Mouse (Mus musculus) gonadal fat pad, adult 2 months (tissue): ENCODE data around the gene Tekt3. TPM values are rescaled to one million over a fixed set of nuclear protein-coding genes. Genes with fewer than 3 reads are reported as not detected.

Experiments used
- DNase-seq: peaks from one replicate; pipeline ENCODE4 v3.0.0-alpha.2; 2012; ENCODE audit warnings: low read depth
- polyA plus RNA-seq: library from polyadenylated mRNA; depleted of rRNA; stranded (reverse); fragments of >200 nt; gene quantifications from 2 replicates; pipeline ENCODE4 v1.2.3, GENCODE M21; 2012; rRNA removed

Gene Tekt3
- 0.11 and 0.44 TPM in 2 replicates for polyA plus RNA-seq

DNA sequence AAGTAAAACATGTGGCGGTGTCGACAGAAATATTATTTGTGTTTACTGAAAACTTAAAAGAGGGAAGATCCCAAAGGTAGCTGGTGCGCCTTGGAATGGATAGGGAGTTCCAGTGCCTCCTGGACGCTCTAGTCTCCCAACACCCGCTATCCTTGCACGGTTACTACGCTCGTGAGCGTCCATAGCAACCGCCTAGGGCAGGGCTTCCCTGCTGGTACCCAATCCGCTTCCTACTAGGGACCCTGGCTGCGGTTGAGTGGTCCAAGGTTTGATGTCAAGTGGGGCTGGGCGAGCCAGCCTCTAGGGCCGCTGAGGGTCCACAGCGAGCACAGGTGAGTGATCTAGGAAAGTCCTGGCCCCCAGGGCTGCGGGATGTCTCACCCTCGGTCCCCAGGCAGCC is at the start of gene Tekt3:
Tekt3 (plus strand) TSS at position 209 of the 400 bp plus-strand sequence.
- no peak for DNase-seq

DNA sequence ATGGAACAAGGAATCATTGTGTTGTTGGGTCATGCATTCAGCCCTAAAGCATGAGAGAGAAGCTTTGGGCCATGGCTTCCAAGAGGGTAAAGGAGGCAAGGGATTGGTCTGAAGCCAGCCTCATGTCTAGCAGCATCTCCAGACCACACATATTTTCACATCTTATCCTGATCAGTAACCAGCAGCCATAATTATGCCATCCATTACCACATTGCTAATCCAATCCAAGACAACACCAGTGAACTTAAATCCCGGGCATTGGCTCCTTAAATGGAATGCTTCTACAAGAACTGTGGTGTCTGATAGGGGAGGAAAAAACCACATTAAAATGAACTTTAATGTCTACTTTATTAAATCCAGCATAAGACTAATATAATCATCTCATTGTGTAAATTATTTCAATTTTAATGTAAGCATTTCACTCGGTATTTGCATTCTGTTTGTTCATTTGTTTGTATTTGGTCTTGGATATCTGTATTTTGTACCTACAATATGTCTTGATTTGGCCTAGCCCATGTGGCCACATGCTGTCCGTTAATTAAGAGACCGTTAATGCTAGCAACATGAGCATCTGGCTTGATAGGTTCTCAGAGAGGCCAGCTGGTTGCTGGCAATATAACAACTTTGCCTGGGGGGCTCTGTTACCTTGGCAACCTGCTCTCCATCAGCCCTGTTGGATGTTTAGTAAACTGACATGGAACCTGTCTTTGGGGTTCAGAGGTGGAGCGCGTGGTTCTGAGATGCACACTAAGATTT is 43.9 kb upstream of the Tekt3 start:
- DNase-seq, result no peak

DNA sequence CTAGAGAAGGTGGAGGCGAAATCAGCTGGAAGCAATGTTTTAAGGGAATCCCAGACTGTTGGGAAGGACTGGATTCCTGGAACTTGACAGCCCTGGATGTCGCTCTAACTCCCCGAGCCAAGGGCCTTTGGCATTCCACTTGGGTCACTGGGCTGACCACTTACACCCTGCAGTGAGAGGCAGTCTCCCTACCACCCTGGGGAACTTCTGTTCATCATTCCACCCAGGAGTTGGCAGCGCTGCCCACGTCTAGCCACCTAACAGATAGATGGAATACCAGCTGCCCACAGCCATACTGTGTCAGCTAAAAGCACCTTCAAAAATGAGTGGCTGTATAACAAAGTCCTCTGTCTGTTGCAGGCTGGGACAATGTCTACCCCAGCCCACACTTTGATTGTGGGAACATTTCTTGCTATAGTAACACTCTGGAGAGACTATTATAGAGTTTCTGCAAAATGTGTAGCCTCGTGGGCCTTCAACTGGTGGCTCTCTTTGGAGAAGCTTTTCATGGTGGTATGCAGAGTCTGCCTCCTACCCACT is 43.3 kb upstream of the Tekt3 start:
- no peak for DNase-seq

DNA sequence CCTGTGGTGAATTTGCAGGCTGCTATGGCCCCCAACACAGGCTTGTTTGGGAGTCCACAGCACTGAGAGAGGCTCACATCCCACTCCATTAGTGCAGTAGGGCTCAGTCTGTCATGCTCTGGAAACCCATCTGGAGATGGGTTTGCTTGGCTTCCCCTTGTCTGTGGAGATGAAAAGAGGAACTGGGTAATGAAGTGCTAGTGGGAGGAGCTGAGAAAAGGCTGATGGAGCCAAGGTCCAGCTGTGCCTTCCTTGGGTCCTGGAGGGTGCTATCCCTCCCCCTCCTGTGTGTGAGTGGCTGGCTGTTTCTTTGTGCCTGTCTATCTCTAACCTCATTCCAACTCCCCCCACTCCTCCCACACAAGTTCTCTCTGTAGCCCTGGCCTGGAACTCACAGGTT is 40.8 kb upstream of the Tekt3 start:
- DNase-seq, result no peak

DNA sequence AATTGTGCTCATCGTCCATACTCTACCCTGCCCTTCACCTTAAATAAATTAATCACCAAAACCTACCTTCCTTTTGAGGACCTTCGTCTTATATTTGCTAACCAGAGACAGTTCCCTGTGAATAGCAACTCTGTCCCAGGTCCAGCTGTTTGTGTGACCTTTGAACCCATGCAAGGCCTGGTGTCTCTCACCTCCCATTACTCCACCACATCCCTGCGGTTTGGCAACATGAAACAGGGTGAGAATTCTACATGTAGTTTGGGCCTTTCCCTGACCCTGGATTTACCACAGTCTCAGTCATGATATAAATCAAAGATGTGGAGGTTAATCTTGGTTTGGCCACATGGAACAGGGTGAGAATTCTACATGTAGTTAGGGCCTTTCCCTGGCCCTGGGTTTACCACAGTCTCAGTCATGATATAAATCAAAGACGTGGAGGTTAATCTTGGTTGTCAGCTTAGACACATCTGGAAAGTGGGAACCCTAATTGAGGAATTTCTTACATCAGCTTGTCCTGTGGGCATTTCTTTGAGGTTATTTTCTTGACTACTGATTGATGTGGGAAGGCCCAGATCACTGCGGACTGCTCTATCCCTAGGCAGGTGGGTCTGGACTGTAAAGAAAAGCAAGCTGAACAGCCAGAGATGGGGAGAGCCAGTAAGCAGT is 40.2 kb upstream of the Tekt3 start:
- DNase-seq, result no peak

DNA sequence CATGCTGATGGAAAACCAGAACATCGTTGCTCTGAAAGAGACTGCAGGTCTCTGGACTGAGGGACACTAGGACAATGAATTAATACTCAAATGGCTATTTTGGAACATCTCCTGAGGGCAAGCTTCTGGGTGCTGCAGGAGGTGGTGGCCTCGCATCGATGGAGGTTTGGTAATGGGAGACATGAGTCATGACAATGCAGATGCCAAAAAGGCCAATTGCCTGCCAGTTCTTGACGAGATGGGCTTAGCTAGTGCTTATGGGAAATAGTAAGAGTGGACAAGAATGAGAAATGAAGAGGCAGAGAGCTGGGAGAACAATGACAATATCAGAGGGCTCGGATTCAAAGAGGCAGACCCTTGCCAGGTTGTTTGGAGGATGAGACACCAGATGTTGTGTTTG is 38.0 kb upstream of the Tekt3 start:
- no peak for DNase-seq

DNA sequence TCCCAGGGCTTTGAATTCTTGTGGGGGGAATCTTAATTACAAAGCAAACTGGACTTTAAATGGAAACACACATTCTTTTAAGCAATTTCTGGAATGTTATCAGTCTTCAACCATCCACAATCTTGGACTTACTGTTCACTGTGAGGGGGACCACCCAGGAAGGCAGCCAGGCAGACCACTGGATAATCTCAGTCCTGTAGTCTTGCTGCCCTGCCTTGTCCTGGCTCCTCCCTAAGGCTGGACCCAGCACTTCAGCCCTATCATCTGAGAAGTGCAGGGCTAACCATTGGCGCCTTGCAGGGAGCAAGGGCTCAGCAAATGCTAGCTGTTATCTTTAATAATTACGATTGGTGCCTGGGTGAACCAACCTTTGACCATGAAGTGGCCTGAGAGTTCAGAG is 37.3 kb upstream of the Tekt3 start:
- no peak for DNase-seq

DNA sequence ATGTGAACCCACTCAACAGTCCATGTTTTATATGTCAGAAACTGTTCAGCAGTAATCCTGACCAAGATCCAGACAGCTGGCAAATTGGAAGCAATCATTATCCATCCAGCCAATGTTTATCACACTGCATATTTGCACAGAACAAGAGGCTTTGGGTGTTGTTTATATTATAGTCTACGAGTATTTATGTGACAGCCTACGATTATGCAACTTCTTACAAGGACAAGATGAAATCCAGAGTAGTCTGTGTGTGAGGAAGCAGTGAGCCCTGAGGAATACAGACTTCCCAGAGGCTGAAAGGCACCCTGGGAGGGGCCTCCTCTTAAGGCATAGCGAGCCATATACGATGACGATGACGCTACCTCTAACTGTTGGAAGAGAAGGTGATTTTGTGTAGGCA is 36.0 kb upstream of the Tekt3 start:
- DNase-seq, result no peak

DNA sequence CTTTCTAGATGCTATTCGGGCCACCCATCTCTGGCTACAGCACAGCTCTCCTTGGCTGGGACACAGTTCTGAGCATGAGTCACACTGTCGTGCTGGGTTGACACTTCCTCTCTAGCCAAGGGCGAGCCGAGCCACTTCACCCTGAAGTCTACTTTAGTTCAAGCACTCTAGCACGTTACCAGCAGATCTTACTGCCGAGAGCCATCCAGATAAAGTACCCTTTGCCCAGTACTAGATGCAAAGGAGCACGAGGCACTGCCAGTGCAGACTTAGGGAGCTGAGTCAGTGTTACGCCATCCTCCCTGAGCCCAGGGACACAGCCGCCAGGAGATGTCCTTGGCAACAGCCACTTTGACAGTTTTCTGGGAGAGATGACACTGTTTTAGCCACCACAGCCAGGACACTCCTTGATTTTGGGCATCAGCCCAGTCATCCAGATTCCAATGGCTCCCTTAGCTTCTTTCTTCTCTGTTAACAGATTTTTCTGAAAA is 34.8 kb upstream of the Tekt3 start:
- no peak for DNase-seq

DNA sequence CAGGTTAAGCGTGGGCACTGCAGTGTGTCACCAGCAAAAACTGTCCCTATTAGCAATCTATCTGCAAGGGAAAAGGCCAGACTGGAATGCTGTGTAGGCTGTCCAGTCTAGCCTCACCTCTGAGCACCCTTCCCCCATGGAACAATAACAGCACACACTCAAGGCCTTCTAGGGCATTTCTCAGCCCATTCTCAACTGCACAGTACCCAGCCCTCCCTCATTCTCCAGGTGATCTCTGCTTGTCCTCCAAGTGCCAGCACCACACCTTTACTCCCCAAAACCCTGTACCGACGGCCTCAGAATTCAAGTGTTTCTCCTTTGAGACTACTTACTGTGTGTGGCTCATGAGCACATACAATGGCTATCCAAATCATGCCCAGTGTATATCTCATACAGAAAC is 33.3 kb upstream of the Tekt3 start:
- no peak for DNase-seq

DNA sequence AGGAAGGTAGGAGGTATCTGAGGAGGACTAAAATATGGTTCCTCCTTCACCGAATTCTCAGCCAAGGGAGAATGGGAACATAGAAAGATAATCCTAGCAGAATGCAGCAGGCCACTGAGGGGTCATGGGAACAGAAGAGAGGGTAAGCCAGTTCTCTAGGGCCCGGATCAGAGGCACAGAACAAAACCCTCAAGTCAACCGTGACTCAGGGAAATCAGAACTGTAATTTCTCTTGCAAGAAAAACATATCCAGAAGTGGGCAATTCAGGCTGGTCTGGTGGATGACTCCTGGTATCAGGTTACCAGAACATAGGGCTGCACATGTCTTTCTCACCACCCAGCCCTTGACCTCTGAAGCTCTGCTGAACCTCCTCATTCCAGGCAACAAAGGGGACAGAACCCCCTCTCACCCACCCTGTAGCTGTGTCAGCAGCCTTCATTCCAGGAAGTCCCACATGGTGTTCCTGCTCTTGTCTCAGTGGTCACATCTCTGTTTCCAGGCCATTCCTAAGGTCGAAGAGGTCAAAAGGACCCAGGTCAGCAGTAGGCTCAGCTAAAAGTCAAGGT is 32.2 kb upstream of the Tekt3 start:
- no peak for DNase-seq

DNA sequence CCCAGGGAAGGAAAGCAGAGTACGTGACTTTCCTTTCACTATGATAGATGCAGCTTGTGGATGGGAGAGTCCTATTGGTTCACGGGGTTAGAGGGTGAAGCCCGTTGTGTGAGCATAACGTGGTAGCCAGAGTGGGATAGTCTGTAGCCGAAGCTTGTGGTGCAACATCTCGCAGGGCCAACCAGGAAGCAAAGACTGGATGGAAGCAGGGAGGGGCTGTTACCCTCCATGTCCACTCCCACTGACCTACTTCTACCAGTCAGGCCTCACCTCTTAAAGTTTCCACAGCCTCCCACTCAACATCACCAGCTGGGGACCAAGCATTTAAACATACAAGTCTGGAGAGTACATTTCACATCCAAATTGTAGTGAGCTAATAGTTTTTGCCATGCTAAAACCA is 31.7 kb upstream of the Tekt3 start:
- DNase-seq, result no peak

DNA sequence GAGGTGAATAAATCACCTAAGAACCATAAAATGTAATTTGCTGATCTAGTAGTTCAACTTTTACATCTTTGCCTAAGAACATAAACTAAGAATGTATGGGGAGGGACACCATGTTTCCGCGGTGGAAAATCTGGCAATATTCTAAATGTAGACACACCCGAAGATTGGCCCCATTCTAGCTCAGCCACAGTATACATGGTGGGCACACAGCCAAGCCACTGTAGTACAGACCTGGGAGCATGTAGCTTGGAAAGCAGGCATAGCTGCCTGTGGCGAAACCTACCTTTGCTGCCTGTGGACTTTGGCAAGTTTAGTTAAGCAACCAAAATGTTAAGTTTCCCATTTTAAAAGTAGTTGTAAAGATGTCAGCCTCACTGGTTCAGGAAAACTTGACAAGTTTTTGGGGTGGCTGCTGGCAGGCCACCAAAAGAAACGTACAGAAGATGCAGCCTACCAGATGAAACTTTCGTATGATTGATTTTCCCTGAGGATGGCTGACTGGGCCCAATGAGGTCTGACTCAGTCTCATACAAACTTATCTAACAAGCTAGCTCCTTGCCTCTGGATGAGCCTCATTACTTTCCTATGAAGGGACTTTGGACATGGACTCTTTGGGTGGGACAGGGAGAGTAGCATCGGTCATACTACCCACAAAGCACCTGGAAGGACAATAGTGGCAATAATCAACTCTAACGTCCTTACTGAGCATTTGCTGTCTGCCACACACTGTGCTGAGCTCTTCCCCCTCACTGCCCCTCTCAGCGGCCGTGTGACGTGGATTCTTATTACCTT is 25.8 kb upstream of the Tekt3 start:
- no peak for DNase-seq

DNA sequence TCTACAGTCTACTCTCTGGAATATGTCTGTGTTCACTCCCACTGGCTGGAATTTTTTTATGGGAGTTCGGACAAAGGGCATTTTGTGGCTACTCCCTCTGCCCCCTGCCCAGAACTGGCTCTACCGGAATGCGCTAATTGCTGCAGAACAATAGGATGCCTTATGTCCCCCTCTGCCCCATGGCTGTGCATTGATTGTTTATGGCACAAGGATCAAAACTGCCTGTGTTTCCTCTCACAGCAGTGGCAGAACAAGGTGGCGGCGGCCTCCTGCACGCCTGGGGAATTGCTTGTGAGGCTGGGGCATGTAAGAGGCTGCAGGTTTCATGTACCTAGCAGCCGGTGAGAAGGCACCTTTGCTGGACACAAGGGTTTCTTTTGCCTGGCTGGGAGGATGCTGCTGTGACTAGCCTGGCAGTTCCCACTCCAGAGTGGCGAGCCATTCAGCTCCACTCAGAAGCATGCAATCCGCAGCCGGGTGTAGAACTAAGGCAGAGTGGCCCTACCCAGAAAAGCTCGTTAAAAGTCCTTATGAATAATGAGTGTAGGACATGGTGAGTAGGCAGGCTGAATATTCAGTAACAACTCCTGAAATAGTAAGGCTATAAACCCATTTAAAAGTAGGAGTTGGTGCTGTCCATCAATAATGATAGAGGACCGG is 21.3 kb upstream of the Tekt3 start:
- no peak for DNase-seq

DNA sequence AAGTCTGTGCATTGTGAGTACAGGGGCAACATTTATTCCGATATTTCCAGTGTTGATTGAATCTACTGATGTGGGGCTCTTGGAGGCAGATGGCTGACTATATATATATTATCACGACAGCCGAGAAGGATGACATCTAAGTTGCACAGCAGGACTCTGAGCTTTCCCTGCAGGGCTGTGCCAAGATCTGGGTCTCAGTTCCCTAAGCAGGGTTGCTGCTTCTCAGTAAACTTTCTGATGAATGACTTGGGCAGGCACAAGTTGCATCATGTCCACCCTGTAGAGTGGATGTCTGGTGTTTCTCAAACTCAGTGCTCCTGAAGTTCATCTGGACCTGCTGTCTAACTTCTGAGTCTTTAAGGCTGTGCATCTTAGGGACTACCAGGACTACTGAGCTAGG is 15.7 kb upstream of the Tekt3 start:
- no peak for DNase-seq

DNA sequence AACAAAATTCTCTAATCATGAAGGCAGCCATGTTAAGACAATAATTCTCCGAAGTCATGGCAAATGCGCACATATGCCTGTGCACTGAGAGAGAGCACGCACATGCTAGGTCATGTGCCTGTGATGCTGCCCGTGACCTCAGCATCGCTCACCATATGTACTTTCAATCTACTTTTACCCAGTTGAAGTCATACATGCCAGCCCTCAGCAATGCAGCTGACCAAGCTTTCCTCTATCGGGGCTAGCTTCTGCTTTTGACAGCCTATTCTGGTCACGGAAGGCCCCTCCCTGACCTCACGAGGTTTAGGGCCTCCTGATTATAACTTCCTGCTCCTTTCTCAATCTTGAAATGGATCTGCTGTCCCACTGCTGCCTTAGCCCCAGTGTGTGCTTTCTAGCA is 15.1 kb upstream of the Tekt3 start:
- DNase-seq, result no peak

DNA sequence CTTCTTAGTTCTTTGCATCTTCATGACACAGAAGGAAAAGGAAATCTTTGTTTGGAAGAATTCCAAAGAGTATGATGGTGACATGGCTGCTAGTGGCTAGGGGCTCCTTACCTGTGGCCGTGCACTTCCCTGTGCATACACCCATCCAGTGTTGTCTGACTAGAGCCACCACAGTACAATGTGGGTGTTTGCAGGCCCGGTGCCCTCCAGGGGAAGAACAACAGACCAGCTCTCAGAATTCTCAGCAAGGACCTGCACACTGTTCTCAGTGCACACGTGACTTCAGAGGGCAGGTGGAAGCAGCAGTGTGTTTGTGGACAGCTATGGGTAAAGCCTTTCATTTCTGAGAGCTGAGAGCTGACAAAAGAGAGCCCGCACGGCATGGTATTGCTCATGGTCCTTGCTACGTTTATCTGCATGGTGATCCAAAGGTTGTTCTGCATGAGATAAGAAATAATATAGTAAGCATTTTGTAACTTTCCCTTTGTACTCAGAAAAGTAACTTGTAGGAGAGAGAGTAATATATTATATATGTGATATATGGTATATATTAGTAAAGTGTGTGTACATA is 11.0 kb upstream of the Tekt3 start:
- no peak for DNase-seq

DNA sequence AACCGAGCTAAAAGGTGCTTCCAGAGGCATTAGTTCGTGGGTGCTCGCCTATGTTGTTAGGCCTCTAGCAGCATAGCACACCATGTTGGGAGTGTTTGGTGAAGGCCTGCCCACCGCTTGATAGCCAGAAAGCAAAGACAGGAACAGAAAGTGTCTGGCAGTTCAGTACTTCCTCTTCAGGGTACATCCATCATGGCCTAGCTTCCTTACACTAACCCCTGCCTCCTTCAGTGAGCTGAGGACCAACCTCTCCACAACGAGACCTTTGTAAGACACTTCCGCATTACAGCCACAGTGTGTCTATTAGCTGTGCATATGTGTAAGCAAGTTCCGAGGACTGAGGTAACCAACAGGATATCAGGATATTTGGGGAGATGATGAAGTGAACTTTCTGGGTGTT is 10.4 kb upstream of the Tekt3 start:
- DNase-seq, result no peak

DNA sequence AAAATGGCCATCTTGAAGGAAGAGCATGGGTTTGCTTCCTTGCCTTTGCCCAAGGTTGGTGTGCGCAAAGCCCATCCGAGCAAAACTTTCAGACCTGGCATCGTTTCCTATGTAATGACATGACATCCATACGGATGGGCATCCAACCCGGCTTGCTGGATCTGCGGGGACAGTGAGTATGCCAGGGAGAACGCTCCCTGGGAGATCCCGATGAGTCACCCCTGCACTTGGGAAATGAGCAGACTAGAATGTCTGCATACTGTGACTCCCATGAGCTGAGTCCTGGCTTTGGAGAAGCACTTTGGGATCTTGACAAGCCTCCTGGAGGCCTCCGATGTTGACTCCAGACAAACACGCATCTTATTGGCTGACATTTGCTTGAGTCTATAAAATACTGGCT is 9.5 kb upstream of the Tekt3 start:
- DNase-seq, result no peak

DNA sequence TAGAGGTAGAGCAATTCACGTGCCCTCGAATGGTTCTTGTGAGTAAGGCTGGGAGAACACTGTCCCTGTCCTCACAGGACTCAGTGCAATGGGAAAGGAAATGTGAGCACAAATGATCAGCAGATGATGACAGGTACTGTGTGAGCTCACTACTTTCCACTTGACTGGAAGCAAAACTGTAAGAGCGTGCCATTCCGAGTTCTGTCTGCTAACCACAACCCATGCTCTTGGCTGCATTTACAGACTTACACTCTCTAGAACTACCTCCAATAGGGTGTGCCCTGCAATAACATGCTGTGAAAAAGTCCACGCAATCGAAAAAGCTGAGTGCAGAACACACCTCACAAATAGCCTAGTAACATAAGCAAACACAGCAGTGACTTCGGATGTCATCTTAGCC is 5.9 kb upstream of the Tekt3 start:
- no peak for DNase-seq

DNA sequence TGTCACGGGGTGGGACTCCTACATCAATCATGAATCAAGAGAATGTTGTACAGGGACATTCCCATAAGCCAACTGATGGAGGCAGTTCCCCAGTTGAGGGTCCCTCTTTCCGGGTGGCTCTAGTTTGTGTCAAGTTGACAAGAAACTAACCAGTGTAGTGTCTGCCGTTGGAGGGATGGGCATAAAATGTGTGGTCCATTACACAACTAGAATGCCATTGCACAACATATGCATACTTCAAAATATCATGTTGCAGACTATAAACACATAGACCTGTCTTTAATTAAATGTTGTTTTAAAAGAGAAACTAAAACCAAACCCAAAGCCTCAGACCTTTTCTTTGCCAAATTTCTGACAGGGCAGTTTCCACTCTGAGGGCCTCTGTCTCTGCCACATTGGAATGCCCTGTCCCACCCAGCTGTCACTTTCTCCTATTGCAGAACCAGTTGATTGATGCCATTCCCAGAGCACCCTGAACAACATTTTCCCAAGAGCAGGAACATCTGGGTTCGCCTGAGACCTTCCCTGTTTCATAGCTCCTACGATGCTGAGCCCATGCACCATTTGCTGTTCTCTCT is 3.0 kb upstream of the Tekt3 start:
- no peak for DNase-seq
